Mouse (Mus musculus) adrenal gland, postnatal 14 days (tissue): Measurements from ENCODE around the gene Dapk3. TPM values are rescaled to one million over a fixed set of nuclear protein-coding genes. Genes with fewer than 3 reads are reported as not detected.
A peak's percentile ranks its signal among the peaks of the same experiment; 100 is the strongest.
"Not testable (repeated sequence)": the region's sequence is repeated elsewhere in the genome, so short reads cannot be mapped to it uniquely, and the experiment has no call there.

Experiments used
- DNase-seq: peaks from one replicate; pipeline ENCODE4 v3.0.0; 2021; ENCODE audit warnings: mixed read lengths
- total RNA-seq: library from RNA; stranded (reverse); gene quantifications from 2 replicates; pipeline ENCODE4 v1.2.3, GENCODE M21; 2021

The Dapk3 gene
- total RNA-seq, 1 experiment from 2014 or later, result 58.3 TPM

GRCm38 (mm10) chr10:81200605-81201287, 17.9 kb downstream of the Dapk3 start:
- DNase-seq, result no peak

- DNase-seq, result no peak
These were observed 19.3 kb downstream of the Dapk3 start, which contains the start of gene Nmrk2 for GRCm38 (mm10) chr10:81201807-81202758. Gene Nmrk2, minus strand, starts transcription at chr10:81202051.

GRCm38 (mm10) chr10:81202978-81203720, 20.3 kb downstream of the Dapk3 start:
- DNase-seq, result no peak

- DNase-seq, result no peak
These were observed 21.3 kb downstream of the Dapk3 start for GRCm38 (mm10) chr10:81204137-81204536.

DNA sequence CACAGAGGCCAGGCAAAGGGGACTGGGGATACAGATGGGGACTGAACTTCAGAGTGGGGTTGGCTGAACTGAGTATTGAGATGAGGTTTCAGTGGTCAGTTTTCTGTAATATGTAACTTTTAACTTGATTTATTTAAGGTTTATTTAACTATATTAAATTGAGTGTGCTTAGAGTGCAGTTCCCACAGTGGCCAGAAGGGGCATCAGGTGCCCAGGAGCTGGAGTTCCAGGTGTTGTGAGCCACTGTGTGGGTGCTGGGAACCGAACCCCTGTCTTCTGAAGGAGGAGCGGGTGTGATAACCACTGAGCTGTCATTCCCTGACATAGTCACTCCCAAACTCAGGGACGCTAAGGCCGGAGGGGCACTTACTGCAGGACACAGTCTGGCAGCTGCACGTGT, 27.3 kb downstream of the Dapk3 start:
- DNase-seq, result no peak

- DNase-seq, result no peak
These were observed 33.5 kb downstream of the Dapk3 start for GRCm38 (mm10) chr10:81216260-81216659.

GRCm38 (mm10) chr10:81216810-81217209, 34.0 kb downstream of the Dapk3 start:
- no peak for DNase-seq

DNA sequence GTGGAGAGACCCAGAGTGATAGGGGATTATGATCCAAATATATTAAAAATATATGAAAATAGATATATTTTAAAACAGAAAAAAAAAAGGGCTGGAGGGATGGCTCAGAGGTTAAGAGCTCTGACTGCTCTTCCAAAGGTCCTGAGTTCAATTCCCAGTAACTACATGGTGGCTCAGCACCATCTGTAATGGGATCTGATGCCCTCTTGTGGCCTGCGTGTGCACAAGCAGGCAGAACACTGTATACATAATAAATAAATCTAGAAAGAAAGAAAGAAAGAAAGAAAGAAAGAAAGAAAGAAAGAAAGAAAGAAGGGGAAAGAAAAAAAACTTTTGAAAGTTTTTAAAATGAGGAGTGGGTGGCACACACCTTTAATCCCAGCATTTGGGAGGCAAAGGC, 34.5 kb downstream of the Dapk3 start:
- DNase-seq, result not testable (repeated sequence)

DNA sequence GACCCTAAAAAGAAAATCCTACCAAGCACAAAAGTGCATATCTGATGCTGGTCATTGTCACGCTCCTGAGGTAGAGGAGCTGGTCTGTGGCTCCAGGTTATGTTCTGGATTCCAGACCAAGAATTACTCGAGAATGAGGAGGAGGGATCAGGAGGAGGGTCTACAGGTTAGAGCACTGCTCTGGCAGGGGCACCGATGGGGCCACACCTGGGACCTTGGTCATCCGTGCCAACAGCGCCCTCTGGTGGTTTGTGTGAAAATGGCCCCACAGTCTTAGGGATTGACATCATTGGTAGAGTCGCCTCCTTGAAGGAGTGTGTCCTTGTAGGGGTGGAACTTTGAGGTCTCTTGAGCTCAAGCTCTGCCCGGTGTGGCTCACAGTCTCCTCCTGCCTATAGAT, 35.2 kb downstream of the Dapk3 start:
- DNase-seq, result peak; percentile 83

DNA sequence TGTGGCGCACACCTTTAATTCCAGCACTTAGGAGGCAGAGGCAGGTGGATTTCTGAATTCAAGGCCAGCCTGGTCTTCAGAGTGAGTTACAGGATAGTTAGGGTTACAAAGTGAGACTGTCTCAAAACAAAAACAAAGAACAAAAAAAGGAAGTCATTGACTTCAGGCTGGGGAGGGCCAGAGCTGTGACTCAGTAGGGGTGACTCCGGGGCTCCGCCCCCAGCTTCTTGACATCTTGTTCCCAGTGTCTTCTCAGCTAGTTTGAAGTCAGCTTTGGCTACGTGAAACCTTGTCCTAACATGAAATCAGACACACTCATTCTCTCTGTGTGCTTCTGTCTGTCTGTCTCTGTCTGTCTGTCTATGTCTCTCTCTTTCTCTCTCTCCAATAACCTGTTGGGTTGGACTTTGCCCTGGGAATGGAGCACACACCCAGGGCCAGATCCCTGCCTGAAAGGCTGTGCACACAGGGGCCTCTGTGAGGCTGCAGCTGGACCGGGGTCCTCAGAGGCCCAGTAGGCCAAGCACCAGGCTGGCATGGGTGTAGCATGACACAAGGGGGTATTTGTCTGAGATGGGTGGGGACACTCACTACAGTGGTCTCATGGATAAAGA, 38.7 kb downstream of the Dapk3 start:
- no peak for DNase-seq

- DNase-seq, result not testable (repeated sequence)
These were observed 40.9 kb downstream of the Dapk3 start for GRCm38 (mm10) chr10:81223731-81224130.

DNA sequence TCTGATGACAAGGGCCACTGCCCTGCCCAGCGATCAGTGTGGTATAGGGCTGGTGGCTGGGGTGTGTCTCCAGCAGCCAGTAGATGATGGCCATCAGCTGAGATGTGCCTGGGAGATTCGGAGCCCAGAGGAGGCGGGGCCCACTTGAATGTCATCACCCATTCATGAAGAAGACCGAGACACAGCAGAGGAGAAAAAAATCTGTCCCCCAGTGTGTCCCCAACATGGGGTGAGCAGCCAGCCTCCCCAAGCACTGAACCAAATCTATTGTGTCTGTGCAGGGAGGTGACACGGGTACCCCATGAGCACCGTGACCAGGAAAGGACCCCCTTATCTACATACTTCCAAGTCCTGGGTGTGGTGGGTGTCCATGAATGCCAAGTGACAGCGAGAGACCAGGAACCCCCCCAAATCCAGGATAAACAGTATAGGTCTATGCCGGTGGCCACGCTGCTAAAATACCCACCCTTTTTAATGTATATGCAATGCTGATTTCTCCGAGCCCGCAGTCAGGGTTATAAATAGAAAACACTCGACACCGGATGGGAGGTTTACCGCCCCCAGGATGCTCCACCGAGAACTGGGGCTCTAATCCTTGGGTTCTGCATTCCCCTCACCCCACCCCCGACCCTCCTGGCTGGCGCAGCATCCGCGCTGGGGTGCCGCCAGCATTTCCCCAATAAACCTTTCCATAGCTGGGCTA, 47.1 kb downstream of the Dapk3 start:
- no peak for DNase-seq

- peak; percentile 41 for DNase-seq
These were observed 47.9 kb downstream of the Dapk3 start, which contains the start of gene Atcay for GRCm38 (mm10) chr10:81230438-81231332. Gene Atcay, minus strand, starts transcription at chr10:81230833.

- DNase-seq, result no peak
These were observed 48.6 kb downstream of the Dapk3 start for GRCm38 (mm10) chr10:81231436-81231835.

DNA sequence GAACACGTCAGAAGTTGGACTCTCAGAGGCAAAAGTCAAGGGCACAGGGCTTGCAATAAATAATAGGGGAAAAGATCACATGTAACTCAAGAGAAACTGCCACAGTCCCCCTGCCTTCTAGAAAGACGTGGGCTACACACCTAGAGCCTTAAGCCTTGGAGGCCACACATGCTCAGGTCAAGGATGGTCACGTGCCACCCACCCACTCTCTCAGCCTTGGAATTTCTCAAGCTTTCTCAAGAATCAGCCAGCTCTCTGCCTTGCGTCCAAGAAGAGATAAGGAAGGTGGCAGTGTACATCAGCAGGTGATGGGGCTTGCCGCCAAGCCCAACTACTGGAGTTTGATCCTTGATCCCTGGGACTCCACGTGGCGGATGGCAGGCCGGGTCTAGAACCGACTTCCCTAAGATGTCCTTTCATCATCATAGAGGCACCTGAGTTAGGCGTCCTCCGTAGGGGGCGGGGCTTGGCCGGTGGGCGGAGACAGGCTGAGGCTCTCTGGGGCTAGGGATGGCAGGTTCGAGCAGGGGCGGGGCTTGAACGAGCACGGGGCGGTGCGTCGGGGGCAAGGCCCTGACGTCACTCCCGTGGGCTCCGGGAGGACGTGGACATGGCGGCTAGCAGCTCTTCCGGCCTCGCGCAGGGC, 49.9 kb downstream of the Dapk3 start, which contains the start of gene Zfr2:
TSS of gene Zfr2 (plus strand) at position 576 of the 646 bp plus-strand sequence.
- peak; percentile 97 for DNase-seq

GRCm38 (mm10) chr10:81233226-81233585, 50.4 kb downstream of the Dapk3 start:
- no peak for DNase-seq

DNA sequence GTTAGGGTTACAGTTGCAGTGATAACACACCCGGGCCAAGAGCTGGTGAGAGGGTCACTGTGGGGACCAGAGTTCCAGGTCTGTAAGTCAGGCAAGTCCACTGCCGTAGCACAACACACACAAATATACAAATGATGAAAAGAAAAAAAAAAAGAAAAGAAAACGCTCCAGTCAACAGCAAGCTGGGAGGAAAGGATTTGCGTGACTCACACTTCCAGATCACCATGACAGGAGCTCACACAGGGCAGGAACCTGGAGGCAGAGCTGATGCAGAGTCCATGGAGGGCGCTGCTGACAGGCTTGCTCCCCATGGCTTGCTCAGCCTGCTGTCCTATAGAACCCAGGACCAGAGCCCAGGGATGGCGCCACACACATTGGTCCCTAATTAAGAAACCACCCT, 51.4 kb downstream of the Dapk3 start:
- DNase-seq, result no peak

DNA sequence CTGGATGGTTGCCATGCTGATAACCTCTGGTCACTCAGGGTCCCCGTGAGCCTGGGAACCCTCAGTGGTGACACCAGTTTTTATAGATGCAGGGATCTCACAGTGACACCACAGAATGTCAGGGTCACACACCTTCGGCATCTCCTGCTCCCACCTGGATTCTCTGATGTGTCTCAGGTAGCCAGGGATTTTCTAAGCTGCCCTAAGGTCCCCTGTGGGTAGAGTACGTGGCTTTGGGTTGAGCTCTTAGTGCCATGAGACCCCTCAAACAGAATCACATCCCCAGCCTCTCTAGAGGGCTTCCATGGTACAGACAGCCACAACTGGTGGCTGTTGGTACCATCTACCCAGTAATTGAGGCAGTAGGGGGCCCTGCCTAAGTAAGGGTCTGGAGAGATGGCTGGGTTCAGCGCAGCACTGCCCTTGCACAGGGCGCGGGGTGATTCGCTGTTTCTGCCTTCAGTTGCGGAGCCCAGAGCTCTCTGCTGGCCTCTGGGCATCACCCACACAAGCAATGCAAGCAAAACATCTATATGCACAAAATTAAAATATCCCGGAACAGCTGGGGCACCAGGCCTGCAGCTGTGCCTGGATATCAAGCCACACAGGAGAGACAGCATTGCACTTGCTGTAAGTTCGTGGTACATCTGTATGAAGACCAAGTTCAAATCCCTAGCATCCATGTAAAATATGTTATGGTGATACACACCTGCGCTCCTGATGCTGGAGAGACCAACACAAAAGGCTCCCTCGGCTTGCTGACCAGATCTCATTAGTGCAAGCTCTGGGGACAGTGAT, 53.9 kb downstream of the Dapk3 start:
- no peak for DNase-seq

DNA sequence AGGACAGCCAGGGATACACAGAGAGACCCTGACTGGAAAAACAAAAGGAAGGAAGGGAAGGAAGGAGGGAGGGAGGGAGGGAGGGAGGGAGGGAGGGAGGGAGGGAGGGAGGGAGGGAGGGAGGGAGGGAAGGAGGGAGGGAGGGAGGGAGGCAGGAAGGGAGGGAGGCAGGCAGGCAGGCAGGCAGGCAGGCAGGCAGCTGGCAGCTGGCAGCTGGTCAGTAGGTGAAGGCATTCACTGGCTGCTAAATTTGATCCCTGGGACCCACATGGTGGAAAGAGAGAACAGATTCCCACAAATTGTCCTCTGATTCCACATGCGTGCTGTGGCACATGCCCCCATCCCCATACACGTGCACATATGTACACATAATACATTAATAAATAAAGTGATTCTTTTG, 55.8 kb downstream of the Dapk3 start:
- DNase-seq, result no peak
